Mouse (Mus musculus) megakaryocyte, adult 5-6 weeks (primary cell): ENCODE measurements around the gene Spsb1. TPM values are rescaled to one million over a fixed set of nuclear protein-coding genes. Genes with fewer than 3 reads are reported as not detected.

ENCODE experiments used
- ATAC-seq: 2 replicates; pipeline ENCODE4 v1.8.0; 2016; ENCODE audit warnings: mild to moderate bottlenecking, inconsistent platforms; ENCODE audit not compliant: poor library complexity, severe bottlenecking
- total RNA-seq, 2 experiments: library from RNA; stranded (forward) in 1 of 2; stranded (reverse) in 1 of 2; fragments of 153-499, 151-499 nt in 1 of 2; fragments of 221-1000, 200-1000 nt in 1 of 2; gene quantifications; 2 replicates each; pipeline versions ENCODE4 v1.2.3 to v1.2.4; 2015 to 2017

Gene Spsb1
- total RNA-seq, 2 experiments from 2014 or later = 0.11 to 0.22 TPM

- no peak for ATAC-seq
Measured at GRCm38 (mm10) chr4:149955631-149956030, 788 bp upstream of the Spsb1 start.

- ATAC-seq = no peak
Measured at GRCm38 (mm10) chr4:149953621-149954481, 992 bp downstream of the Spsb1 start.

- no peak for ATAC-seq
Measured at GRCm38 (mm10) chr4:149952201-149952600, 2.6 kb downstream of the Spsb1 start.

- ATAC-seq = no peak
Measured at GRCm38 (mm10) chr4:149951201-149951600, 3.6 kb downstream of the Spsb1 start.

- no peak for ATAC-seq
Measured at GRCm38 (mm10) chr4:149949691-149950090, 5.2 kb downstream of the Spsb1 start.

GRCm38 (mm10) chr4:149948119-149948518 is 6.7 kb downstream of the Spsb1 start:
- no peak for ATAC-seq

GRCm38 (mm10) chr4:149947396-149947795 is 7.4 kb downstream of the Spsb1 start:
- ATAC-seq = no peak

- ATAC-seq = no peak
Measured at GRCm38 (mm10) chr4:149945194-149945593, 9.6 kb downstream of the Spsb1 start.

- ATAC-seq = no peak
Measured at GRCm38 (mm10) chr4:149944214-149944613, 10.6 kb downstream of the Spsb1 start.

- no peak for ATAC-seq
Measured at GRCm38 (mm10) chr4:149942831-149943741, 11.8 kb downstream of the Spsb1 start.

- ATAC-seq = no peak
Measured at GRCm38 (mm10) chr4:149941067-149941755, 13.6 kb downstream of the Spsb1 start.

- ATAC-seq = no peak
Measured at GRCm38 (mm10) chr4:149938701-149939100, 16.1 kb downstream of the Spsb1 start.

GRCm38 (mm10) chr4:149936921-149937320 is 17.9 kb downstream of the Spsb1 start:
- no peak for ATAC-seq

- no peak for ATAC-seq
Measured at GRCm38 (mm10) chr4:149935470-149935869, 19.4 kb downstream of the Spsb1 start.

GRCm38 (mm10) chr4:149933519-149934245 is 21.2 kb downstream of the Spsb1 start:
- no peak for ATAC-seq

- no peak for ATAC-seq
Measured at GRCm38 (mm10) chr4:149933025-149933424, 21.8 kb downstream of the Spsb1 start.

GRCm38 (mm10) chr4:149932108-149932815 is 22.6 kb downstream of the Spsb1 start:
- ATAC-seq = no peak

- no peak for ATAC-seq
Measured at GRCm38 (mm10) chr4:149930755-149931154, 24.1 kb downstream of the Spsb1 start.

GRCm38 (mm10) chr4:149923014-149923413 is 31.8 kb downstream of the Spsb1 start:
- ATAC-seq = no peak
